Mouse (Mus musculus): ENCODE measurements around the gene Gm281.
"Not testable (repeated sequence)": the region's sequence is repeated elsewhere in the genome, so short reads cannot be mapped to it uniquely, and the experiment has no call there.

Gene Gm281

DNA sequence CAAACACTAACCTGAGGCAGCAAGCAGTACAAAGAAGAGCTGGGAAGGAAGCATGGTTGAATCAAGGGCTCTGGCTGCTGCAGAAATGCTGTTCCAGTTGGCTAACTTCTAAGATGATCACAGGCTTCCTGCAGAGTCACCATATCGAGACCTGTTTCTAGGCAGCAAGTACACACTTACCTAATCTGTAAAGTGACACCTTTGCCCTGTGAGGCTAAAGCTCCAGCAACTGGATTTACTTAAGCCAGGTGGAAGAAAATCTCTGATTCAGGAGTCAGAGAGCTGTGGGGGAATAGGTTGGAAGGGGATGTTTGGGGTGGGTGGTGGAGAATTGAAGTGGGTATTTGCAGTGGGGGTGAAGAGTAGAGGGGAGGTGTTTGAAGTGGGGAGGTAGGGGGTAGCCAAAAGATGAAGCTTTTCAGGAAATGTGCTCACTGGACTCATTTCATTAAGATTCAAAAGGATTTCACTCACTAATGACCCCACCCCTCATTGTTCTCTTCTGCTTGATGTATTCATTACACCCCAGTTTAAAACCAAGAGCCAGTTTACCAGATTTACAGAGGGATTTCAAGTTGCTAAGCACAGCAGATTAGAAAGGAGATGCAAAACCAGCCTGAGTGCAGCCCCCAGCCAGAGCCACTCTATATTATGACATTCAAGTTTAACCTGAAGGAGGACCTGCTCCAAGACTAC, at the start of gene Gm281:
Gm281 (minus strand) TSS at position 92 of the 696 bp plus-strand sequence.
- no peak for DNase-seq (ENCODE audit: low spot score)

DNA sequence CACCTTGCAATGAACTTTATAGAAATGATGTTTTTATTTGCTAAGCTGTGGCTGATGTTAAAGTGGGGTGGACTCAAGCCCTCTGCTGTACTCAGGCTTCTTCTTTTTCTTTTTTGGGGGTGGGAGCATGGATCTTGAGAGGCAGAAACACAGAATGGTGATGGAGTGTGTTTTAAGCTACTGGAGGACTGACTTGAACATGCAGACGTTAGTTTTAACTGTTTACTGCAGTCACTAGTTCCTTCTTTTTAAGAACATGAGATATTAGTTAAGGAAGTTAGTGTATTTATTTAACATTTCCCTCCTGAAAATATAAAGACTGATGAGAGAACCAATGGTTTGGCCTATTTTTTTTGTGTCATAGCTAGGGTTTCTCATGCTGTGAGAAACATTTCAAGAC, 49.2 kb upstream of the Gm281 start:
- no peak for DNase-seq (ENCODE audit: low spot score)

DNA sequence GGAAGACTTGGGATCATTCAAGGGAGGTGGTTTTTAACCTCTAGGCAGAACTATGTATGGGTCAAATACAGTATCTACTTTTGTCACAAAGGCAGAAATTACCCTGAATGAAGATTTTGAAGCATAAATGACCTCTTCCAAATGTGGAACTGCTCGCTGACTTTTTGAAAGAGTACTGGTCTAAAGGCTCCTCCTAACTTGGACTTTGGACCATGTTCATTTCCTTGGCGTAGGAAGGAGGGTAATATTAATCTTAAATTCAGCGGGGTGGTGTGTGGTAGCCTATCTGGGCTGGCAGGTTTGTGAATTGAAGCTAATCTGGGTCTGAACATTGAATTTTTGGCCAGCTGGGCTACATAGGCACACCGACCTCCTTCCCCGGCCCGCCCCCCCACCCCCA, 48.2 kb upstream of the Gm281 start:
- DNase-seq (ENCODE audit: low spot score), result no peak

DNA sequence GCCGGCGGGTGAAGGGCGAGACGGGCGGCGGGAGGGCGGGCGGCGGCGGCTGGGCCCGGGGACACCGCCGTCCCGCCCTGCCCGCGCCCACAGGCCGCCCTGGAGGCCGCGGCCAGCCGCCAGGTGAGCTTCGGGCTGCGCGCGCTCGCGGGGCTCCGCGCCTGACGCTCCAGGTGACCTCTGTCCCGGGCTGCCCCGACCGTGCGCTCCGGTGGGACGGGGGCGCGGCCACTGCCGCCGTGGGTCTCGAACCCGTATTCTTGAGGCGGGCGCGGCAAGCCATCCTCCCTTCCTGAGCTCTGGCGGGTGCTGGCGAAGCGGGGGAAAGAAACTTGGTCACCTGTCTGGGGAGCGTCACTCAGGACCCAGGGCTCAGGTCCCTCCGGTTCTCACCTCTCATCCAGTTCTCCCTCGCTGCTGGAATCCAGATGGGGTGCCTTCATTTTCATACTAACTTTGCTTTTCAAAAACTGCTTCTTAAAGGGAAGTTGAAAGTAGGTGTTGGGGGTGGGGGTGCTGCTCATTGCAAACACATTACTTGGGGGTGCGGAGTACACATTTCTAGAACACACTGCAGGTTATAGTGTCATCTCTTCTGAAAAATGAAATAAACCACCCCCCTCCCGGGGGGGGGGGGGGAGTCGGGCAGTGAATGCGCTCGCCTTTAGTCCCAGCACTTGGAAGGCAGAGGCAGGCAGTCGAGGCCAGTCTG, 47.3 kb upstream of the Gm281 start, which contains the start of the genes Atxn7 and Thoc7:
Atxn7 (plus strand) TSS at position 40 of the 712 bp plus-strand sequence.
Thoc7 (minus strand) TSS at position 452 of the 712 bp plus-strand sequence.
- peak; percentile 74 for DNase-seq (ENCODE audit: low spot score)

DNA sequence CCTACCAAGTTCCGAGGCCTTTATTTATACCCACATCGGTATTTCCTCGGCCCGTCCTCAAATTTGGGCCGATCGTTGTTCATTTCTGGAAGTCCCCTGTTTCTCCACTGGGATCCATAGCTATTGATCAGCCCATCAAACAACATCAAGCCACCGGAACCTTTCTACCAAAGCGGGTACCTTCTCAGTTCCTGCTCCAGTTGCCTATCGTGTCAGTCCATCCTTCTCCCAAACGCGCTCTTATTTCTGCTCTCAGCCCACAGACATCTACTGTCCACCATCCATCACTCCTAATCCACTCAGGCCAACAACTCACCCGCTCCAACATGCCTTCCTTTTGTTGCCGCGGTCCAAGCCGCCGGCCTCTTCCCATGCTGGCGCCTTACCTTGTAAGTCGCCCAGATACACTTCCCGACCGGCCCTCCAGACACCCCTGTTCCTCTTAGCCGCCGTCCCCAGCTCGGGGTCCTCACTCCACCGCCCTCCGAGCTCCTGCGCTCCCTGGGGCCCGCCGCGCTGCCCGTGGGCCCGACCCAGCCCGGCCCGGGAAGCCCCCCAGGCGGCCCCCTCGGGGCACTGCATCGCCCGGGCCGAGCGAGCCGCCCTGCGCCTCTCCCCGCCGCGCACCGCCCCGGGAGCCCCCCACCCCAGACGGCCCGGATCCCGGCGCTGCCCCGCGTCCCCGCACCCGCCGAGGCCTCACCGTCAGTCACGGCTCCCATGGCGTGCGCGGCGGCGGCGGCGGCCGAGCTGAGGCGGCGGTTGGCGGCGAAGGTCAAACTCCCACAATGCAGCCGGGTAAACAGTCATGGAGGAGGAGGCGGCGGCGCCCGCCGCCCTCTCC, 46.4 kb upstream of the Gm281 start:
- DNase-seq (ENCODE audit: low spot score), result peak; percentile 72

DNA sequence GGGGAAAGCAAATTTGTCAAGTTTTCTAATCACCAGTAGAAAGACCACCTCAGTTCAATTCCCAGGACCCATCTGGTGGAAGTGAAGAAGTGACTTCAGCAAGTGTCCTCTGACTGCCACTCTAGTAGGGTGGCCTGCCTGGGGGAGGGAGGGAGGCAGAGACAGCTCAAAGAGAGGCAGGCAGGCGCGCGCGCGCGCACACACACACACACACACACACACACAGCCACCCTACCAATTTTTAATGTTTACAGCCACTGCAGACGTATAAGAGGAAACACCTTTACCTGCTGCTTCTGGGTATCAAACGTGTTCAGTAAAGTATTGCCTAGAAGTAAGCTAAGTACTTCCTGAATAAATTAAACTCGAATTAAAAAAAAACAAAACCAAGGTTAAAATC, 45.8 kb upstream of the Gm281 start:
- peak; percentile 17 for DNase-seq (ENCODE audit: low spot score)

DNA sequence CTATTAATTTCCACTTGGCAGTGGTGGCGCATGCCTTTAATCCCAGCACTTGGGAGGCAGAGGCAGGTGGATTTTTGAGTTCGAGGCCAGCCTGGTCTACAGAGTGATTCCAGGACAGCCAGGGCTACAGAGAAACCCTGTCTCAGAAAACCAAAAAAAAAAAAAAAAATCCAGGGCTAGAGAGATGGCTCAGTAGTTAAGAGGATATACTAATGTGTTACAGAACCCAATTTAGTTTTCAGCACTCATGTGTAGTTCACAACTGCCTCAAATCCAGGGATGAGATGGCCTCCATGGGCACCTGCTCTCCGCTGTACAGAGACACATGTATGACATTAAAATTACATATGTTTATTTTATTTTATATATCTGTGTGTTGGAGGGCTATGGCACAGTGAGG, 37.9 kb upstream of the Gm281 start:
- not testable (repeated sequence) for DNase-seq (ENCODE audit: low spot score)

DNA sequence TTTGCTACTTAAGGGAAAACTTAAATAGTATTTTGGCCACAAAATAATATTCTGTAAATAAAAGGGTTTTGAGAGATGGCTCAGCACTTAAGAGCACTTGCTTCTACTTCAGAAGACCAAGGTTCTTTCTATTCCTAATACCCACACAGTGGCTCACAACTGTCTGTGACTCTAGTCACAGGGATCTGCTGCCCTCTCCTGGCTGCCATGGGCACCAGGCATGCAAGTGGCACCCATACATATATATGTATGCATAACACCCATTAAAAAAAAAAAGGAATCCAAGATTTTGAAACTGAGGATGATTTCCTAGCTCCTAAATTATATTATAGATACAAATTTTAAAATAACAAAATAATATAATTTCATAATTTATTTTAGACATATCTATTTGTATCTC, 36.1 kb upstream of the Gm281 start:
- no peak for DNase-seq (ENCODE audit: low spot score)

DNA sequence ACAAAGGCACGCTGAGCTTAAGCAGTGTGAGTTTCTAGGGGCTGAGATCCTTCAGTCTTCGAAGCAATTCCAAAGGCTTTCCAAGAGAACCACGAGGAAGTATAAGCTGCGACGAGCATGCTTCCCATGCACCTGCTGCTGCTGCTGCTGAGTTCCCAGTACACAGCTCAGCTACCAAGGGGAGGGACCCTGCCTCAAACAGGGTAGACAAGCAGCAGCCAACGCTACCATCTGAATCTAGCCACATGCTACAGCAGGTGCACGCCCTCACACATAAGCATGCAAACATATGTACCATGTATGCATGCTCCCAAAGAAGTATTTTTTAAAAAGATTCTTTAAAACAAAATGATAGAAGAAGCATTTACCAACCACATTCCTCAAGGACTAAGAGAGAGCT, 34.1 kb upstream of the Gm281 start:
- DNase-seq (ENCODE audit: low spot score), result no peak

DNA sequence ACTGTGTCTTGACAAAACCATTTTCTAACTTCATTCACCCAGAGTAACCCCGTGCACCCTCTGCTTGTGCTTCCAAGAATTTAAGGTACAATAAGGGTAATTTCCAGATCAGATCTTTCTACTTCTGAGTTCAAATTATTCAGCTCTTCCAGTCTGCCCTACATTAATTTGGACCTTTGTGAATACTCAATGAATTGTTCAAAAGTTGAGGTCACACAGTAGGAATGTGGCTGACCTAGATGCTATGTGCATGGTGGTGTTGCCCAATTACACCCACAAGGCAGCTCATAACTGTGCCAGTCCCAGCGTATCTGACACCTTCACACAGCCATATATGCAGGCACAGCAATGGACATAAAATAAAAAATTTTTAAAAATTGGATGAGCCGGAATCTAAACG, 30.4 kb upstream of the Gm281 start:
- DNase-seq (ENCODE audit: low spot score), result no peak

DNA sequence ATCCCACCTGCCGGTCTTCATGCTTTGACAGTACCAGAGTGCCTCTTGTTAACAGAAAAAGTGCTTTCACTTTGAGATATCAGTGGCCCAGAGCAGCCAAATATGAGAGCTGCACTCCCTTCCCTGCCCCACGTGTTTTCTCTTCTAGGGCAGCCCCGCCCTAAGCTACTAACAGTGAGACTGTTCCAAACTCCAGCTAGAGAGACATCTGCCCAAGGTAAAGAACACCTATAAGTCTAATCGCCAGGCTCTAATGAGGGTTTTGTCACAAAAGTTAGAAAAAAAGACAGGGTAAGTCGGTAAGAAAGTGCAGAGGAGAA, 19.7 kb upstream of the Gm281 start:
- DNase-seq (ENCODE audit: low spot score), result no peak

DNA sequence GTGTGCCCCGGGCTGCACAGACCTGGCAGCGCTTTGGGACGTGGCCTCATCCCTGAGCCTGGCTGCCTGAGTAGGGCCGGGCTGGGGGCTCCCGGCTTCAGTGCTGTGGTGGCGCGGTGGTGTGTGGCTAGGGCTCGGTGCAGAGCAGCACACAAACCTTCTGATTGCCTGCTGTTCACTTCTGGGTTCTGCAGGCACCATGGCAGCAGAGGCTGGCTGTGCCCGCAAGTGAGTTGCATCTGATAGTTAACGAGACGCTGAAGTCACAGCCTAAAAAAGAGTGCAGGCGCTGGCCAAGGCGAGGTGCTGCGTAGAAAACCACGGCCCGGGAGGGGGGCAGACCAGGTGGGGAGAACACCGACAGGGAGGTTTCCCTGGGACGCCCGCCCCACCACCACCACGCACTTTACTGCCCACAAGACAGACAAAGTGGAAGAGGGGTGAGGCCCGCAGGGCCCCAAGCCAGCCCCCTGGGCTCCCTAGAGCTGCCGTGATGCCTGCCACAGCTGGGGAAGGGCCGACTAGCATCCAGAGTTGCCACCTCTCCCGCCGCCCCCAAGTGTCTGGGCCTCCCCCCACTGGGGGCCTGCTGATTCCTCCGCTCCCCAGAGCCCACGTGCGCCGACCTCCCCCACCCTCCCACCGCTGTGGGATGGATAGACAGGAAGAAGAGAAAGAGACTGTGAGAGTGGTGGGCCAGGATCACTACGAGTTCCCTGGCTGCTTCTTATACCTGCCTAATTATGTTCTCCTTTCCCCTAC, 19.2 kb upstream of the Gm281 start:
- DNase-seq (ENCODE audit: low spot score), result no peak

DNA sequence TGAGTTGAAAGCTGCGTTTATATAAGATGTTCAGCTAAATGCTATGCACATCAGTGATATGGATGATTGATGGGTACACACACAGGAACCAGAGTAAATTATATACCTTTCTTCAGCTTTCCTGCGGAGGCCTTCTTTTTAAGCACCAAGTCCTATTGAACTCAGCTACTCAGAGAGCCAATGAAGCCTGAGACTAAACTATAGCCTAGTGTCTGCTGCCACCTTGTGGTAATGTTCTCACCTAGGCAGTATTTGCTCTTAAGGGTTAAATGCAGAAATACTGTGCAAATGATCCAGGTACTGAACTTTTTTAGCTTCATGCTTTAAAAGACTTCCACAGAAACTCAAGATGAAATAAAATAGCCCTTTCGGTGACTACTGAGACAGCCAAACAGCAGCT, 3.4 kb upstream of the Gm281 start:
- DNase-seq (ENCODE audit: low spot score), result peak; percentile 33

DNA sequence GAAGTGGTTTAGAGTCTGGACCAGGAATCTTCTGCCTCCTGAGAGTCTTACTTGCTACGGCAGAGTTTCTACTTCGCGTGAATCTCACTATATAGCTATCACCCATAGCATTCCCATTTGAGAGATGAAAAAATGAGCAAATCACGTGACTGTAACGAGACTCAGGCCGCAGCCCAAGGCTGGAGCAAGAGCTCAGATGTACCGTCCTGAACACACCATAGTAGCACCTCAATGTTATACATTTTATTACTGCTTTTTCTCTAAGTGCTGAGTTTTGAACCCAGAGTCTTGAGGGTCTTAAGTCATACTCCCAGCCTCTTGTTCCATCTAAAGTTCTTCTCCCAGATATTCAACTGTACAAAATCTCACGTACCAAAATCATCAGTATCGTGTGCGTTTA, 2.9 kb upstream of the Gm281 start:
- DNase-seq (ENCODE audit: low spot score), result no peak

DNA sequence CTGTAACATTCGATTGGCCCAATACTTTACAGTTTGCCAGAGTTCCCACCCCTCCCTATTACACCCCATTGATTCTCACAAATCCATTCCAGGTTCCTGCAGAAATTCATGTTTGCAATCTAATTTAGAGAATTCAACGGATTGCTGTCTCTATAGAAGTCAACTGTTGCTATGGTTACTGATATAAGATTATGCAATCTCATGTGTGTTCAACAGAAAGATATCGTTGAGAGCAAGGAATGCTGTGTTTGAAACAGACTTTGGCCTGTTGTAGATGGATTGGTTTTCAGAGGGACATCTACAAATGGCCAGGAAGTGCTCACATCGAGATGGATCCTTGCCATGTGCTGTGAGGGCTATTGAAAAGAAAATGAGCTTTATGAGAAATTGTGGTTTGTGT, 929 bp upstream of the Gm281 start:
- DNase-seq (ENCODE audit: low spot score), result no peak

DNA sequence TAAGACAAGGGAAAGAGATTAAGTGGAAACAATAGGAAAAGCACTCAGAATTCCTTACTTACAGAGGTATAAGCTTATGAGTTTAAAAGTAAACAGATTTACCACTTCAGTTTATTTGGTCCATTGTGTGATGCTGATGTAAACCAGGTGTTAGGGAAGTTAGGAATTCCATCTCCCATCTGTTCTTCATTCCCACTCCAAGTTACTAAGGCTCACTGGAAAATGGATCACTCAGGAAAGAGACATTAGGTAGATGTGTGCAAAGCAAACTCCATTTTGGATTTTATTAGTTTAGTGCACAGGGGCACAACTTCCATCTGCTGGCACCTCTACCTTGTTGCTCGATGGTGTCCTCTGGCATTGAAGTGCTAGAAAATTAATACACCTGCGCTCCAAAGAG, 4.1 kb downstream of the Gm281 start:
- no peak for DNase-seq (ENCODE audit: low spot score)

DNA sequence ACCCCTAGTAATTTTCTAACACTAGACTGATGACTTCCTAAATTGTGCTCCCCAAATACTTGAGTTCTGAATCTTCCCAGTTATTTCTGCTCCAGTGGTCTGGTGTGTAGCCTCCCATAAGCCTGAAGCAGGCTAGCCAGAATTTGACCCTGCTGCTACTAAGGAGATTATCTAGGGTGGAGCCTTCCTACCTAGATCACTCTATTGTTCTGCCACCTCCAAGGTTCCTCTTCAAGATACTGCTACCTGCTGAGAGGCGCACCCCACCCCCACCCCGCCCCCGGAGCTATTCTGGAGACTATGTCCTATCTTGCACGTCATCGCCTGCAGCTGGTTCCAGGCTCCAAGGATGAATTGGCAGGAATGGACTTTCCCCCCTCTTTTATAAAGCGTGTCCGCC, 7.1 kb downstream of the Gm281 start:
- no peak for DNase-seq (ENCODE audit: low spot score)

DNA sequence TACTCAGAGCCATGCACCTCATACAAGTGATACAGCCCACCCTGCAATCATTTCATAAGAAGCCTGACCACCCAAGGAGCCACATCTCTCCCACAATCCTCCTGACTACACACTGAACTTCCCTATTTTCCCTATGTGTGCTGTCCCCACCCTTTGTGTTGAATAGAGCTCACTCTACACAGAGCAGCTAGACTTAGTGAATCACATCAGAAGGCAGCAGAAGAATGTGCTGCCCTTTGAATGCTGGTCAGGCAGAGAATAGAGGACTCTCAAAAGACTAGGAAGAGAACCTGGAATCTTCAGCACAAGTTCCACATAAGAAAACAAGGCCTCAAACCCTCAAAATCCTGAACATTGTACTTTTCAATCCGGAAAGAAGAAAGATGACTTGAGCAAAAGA, 7.8 kb downstream of the Gm281 start:
- DNase-seq (ENCODE audit: low spot score), result no peak

DNA sequence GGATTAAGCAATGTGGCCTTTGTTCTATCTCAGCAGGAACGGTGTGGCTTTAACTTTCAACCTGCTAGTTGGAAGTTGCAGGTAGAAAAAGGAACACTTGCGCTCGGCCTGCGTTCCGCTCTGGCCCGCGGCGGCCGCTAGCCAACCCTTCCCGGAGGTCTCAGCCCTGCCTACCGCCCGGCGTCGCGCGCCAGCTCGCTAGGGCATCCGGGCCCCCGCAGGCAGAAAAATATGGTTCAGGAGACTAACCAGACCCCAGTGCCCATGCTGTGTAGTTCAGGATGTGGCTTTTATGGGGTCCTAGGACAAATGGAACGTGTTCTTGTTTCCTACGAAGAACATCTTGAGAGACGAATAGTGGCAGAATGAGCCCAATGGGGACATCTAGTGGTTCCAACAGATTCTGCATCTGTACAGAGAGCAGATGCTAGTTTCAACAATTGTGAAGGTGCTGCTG, 12.6 kb downstream of the Gm281 start:
- peak; percentile 19 for DNase-seq (ENCODE audit: low spot score)

DNA sequence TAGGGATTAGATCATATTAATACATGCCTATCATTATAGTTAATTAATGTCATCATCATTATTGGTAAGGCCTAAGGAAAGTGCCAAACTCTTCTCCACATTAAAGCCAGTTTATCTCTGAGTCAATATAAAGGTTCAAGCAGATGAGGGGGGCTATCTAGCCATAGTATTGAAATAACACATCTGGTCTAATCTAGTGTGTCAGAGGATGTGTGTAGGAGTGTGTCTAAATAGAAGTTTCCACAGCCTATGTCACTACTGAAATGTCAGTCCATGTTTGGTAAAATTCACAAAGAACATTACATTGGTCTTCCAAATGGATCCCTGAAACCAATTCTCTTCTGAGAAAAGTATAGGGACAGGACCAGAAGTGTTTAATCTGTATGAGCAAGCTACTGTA, 19.1 kb downstream of the Gm281 start:
- DNase-seq (ENCODE audit: low spot score), result no peak

DNA sequence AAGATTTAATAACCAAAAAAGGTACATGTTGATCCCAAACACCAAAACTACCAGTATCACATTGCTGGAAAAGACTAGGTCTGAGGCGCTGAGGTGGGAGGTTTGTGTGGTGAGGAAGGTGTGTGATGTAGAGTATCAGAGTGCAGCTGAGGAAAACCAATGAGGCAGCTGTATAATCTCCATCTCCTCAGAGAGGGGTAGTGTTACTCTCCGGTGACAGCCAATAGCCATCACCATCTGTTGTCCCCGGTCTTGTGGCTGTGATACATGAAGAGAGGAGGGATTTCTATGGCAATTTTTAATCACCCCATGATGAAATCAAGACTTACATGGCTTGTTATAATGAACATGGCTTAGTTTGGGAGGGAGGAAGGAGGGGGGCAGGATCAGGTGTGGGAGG, 20.5 kb downstream of the Gm281 start:
- DNase-seq (ENCODE audit: low spot score), result no peak

DNA sequence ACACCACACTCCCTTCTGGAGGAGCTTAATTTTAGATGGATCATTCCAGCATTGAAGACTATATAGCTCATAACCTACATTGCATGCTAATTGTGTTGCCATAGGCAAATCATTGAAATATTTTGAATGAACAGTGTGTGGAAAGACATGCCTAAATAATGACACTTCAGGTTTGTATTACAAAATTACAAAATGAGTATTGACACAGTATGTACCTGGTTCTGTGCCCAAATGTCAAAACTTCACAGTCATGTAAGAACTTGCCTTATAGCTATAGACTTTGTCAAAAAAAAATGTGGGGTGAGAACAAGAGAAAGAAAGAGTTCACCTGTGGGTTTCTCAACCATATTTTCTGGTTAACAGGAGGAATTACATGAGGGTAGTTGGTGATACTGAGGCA, 52.9 kb downstream of the Gm281 start:
- no peak for DNase-seq (ENCODE audit: low spot score)
